Mouse (Mus musculus) lung, postnatal 0 days (tissue): ENCODE measurements around the gene Kars.

Source experiments
- CTCF ChIP-seq: IDR thresholded peaks from 2 replicates; pipeline ENCODE4 v1.5.1; 2016; ENCODE audit warnings: antibody characterized with exemption, mild to moderate bottlenecking
- EP300 ChIP-seq: IDR thresholded peaks from 2 replicates; pipeline ENCODE4 v1.6.1; 2016; ENCODE audit warnings: antibody characterized with exemption, mild to moderate bottlenecking, control low read depth

GRCm38 (mm10) chr8:111951317-111951716 lies 59.8 kb downstream of the Kars start:
- TF ChIP-seq CTCF (no peak), EP300 (no peak)
